Mouse (Mus musculus) heart, embryonic 13.5 days (tissue): ENCODE results near the gene Nipal1. TPM values are rescaled to one million over a fixed set of nuclear protein-coding genes. Genes with fewer than 3 reads are reported as not detected.

Experiments
- ATAC-seq: fragments of 200-750 bp; cut with Nextera tagmentation; 2 replicates; pipeline ENCODE4 v1.8.0; 2017; ENCODE audit warnings: moderate TSS enrichment; ENCODE audit not compliant: insufficient number of reproducible peaks, low FRiP score, low TSS enrichment; ENCODE audit errors: extremely low read depth
- H3K27ac ChIP-seq: fragments of 300-500 bp; sonication (generic); replicated peaks from 2 replicates; pipeline ENCODE4 v1.5.1; 2015; ENCODE audit warnings: moderate library complexity, mild to moderate bottlenecking, inconsistent platforms
- H3K27me3 ChIP-seq: fragments of 300-500 bp; sonication (generic); replicated peaks from 2 replicates; pipeline ENCODE4 v1.6.1; 2015; ENCODE audit warnings: mild to moderate bottlenecking, inconsistent platforms
- H3K36me3 ChIP-seq: fragments of 300-500 bp; sonication (generic); 2 replicates; pipeline ENCODE4 v1.6.1; 2015; ENCODE audit warnings: mild to moderate bottlenecking, inconsistent platforms
- H3K4me1 ChIP-seq: fragments of 300-500 bp; sonication (generic); 2 replicates; pipeline ENCODE4 v1.6.1; 2015; ENCODE audit warnings: inconsistent platforms
- H3K4me2 ChIP-seq: fragments of 300-500 bp; sonication (generic); 2 replicates; pipeline ENCODE4 v1.6.1; 2015; ENCODE audit warnings: inconsistent platforms, mild to moderate bottlenecking, moderate library complexity
- H3K4me3 ChIP-seq: fragments of 300-500 bp; sonication (generic); 2 replicates; pipeline ENCODE4 v1.5.1; 2015; ENCODE audit warnings: moderate library complexity, mild to moderate bottlenecking, inconsistent platforms
- H3K9ac ChIP-seq: fragments of 300-500 bp; sonication (generic); 2 replicates; pipeline ENCODE4 v1.6.1; 2015; ENCODE audit warnings: inconsistent platforms, mild to moderate bottlenecking, moderate library complexity
- H3K9me3 ChIP-seq: fragments of 300-500 bp; sonication (generic); 2 replicates; pipeline ENCODE4 v1.6.1; 2016; ENCODE audit warnings: inconsistent platforms
- WGBS: fragments of 180-500 bp; shearing (Covaris S2); methylation state at CpG from one replicate; pipeline ENCODE4 v1.1.7; 2015; ENCODE audit warnings: mixed read lengths; 5-methylcytosine and 5-hydroxymethylcytosine counted together
- polyA plus RNA-seq: library from polyadenylated mRNA; unstranded; fragments of >200 nt; fragmentation: Nextera tagmentation; extraction: Ambion mirVana; gene quantifications from 2 replicates; pipeline ENCODE4 v1.2.1, GENCODE M21; 2015

Gene Nipal1
- polyA plus RNA-seq, result 0.28 and 0.35 TPM in 2 replicates

DNA sequence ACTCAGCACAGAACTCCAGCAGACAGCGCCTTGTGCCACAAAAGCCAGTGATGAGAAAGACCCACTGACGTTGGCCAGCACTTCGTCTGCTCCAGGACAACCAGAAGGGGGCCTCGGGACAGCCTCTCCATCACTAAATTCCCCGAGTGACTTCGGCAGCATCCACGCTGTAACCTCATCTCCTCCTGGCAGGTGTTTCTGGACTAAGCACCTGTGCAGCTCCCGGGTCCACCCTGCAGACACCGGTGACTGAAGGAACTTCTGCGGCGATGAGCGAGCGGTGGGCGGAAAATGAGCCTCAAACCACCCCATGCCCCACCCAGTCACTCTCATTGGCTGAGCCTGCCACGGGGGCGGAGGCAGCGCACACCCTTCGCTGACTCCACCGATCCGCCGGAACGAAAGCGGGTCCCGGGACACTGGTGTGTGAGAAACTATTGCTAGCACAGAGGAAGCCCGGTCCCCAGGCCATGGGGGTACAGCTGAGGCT is at the start of gene Nipal1:
Gene Nipal1 (plus strand): TSS at position 378 of the 490 bp plus-strand sequence.
- H3K9me3 ChIP-seq, result no peaks in the 10 kb centered on the region
- H3K4me1 ChIP-seq, result peaks cover 12% of the 10 kb centered on the region
- ATAC-seq, result peak; percentile 76
- H3K27ac ChIP-seq, result no peak within 1 kb of the TSS
- H3K36me3 ChIP-seq, result no peaks in the 10 kb centered on the region
- H3K4me2 ChIP-seq, result peak within 1 kb of the TSS; percentile 94
- peak within 1 kb of the TSS; percentile 63 for H3K4me3 ChIP-seq
- WGBS, result under 1% methylated on average over 25 of the region's 25 CpGs
- peak within 1 kb of the TSS; percentile 75 for H3K9ac ChIP-seq
- H3K27me3 ChIP-seq, result peaks cover 46% of the 10 kb centered on the region

DNA sequence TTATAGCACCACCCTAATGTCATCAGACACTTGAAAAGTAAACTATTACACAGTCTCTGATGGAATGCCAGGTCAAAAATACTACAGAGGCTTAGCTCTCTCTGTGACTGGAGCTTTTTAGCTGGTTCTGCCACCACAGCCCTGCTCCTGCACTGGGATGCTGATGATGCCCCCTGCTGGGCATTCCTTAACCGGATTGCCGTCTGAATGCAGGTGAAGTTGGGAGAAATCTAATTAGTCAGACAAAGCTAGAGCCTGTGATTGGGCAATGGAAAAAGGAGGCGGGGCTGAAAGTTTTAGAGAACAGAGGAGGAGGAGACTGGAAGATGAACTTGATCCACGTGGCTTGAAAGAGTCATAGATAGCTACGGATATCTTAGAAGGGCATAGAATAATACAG is 46.6 kb upstream of the Nipal1 start:
- Histone ChIP-seq H3K36me3 (no peaks in the 10 kb centered on the region), H3K27ac (no peak overlapping the region), H3K4me3 (no peak overlapping the region), H3K9ac (no peak overlapping the region), H3K9me3 (no peaks in the 10 kb centered on the region), H3K27me3 (no peaks in the 10 kb centered on the region; the same call in 1 of the 2 replicates), H3K4me1 (no peaks in the 10 kb centered on the region), H3K4me2 (no peak overlapping the region)
- 14% methylated on average over 5 of the region's 5 CpGs for WGBS
- ATAC-seq, result no peak

DNA sequence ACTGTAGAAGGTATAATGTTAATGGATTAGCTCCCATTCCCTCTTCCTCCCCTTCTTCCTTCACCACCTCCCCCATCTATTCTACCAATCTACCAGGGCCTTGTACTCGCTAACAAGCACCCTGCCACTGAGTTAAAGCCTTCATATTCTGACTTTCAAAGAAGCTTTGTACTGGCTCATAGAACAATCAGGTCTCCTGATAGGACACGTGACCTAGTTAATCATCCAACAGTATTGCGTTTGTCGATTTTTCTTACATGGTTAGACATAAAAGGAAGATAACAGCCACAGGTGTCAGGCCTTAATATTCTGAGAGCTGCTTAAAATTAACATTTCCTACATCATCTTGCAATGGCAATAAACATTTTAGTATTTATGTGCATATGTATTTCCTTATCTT is 44.5 kb upstream of the Nipal1 start:
- WGBS, result 83% methylated on average over 4 of the region's 4 CpGs
- Histone ChIP-seq H3K4me3 (no peak overlapping the region), H3K4me2 (no peak overlapping the region), H3K27ac (no peak overlapping the region), H3K9me3 (no peaks in the 10 kb centered on the region), H3K9ac (no peak overlapping the region), H3K36me3 (no peaks in the 10 kb centered on the region), H3K27me3 (no peaks in the 10 kb centered on the region; the same call in 1 of the 2 replicates), H3K4me1 (peaks cover 6% of the 10 kb centered on the region; the same call in 1 of the 2 replicates)
- no peak for ATAC-seq

DNA sequence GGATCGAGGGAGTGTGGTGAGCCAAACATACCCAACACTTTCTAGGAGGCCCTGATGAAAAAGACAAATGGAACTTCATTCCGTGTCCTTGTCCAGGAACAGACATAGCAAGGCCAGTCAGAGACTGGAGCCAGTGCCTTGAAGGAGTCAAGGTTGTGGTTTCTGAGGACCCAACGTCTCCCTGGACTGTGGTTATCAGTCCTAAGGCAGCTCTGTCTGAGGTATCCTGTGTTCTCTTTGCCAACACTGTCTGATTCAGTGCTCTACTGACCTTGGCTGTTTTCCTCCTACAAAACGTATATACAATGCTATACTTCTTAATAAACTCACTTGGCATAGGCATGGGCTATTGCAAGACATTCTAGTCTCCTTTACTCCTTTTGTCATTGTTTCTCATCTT is 30.2 kb upstream of the Nipal1 start:
- 71% methylated on average over 4 of the region's 4 CpGs for WGBS

DNA sequence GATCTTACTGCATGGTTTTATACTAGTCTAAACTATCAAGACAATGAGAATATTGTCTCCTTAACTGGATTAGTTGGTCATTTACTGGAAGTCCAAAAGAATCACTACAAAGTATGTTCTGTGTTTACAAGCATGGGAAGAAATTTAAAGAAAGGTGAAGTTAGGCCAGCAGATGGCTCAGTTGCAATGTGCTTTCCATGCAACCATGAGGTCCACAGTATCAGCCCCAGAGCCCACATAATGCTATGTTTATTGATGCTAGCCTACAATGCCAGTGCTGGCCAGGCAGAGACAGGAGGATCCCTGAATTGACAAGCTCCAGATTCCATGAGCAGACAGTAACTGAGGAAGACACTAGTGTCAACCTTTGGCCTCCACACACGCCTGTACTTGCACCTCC is 26.6 kb upstream of the Nipal1 start:
- Histone ChIP-seq H3K27ac (no peak overlapping the region), H3K4me2 (no peak overlapping the region), H3K9ac (no peak overlapping the region), H3K4me1 (no peaks in the 10 kb centered on the region), H3K4me3 (no peak overlapping the region), H3K9me3 (no peaks in the 10 kb centered on the region), H3K36me3 (no peaks in the 10 kb centered on the region), H3K27me3 (no peaks in the 10 kb centered on the region)
- no peak for ATAC-seq
- WGBS, result 68% methylated on average over 1 of the region's 1 CpGs

More for the DNA sequence above, 30.2 kb upstream of the Nipal1 start:
- Histone ChIP-seq H3K36me3 (no peaks in the 10 kb centered on the region), H3K9ac (no peak overlapping the region), H3K4me2 (no peak overlapping the region), H3K4me1 (no peaks in the 10 kb centered on the region), H3K27me3 (no peaks in the 10 kb centered on the region), H3K27ac (no peak overlapping the region), H3K9me3 (no peaks in the 10 kb centered on the region), H3K4me3 (no peak overlapping the region)
- ATAC-seq, result no peak

DNA sequence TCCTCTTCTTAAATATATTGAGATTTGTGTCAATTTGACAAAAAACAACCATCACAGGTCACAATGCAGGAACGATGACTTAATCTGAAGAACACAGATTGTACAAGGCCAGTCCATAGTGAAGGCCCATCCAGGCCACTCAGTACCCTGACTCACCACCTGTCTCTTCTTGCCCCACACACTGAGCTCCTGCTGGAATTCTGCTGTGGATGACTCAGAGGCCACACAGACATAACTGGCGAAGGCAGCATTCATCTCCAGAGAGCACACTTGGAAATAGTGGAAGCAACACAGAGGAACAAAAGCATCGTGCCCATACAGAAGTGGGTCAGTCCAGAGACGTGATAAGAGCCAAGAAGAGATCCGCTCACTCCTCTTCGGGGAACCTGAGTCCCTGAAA is 17.6 kb upstream of the Nipal1 start:
- H3K27me3 ChIP-seq, result no peaks in the 10 kb centered on the region
- H3K9me3 ChIP-seq, result no peaks in the 10 kb centered on the region
- no peak overlapping the region for H3K9ac ChIP-seq
- no peaks in the 10 kb centered on the region for H3K36me3 ChIP-seq
- no peak overlapping the region for H3K4me2 ChIP-seq
- WGBS, result 68% methylated on average over 6 of the region's 6 CpGs
- H3K4me3 ChIP-seq, result no peak overlapping the region
- no peak for ATAC-seq
- H3K4me1 ChIP-seq, result no peaks in the 10 kb centered on the region
- H3K27ac ChIP-seq, result no peak overlapping the region

DNA sequence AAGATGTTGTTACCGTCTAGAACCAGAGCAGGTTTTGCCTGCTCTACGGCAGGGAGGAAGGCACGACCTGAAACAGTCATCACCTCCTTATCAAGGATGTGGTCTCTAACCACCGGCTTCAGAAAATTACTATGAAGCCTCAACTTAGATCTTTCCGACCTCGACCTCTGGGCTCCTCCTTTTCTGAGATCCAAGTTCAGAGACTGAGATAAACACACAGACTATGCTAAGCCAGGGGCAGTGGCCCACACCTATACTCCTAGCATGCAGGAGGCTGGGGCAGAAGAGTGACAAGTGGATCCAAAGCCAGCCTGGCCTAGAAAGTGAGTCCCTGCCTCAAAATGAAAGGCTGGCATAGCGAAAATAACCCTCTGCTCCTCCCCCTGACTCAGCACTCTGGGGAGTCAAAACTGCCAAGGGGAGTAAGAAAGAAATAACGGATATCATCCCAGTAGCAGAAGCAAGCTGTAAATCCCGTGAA is 12.8 kb upstream of the Nipal1 start:
- WGBS, result 64% methylated on average over 9 of the region's 9 CpGs
- no peak overlapping the region for H3K27ac ChIP-seq
- H3K9me3 ChIP-seq, result no peaks in the 10 kb centered on the region
- no peak for ATAC-seq
- H3K4me3 ChIP-seq, result no peak overlapping the region
- H3K4me1 ChIP-seq, result no peaks in the 10 kb centered on the region
- H3K4me2 ChIP-seq, result no peak overlapping the region
- no peaks in the 10 kb centered on the region for H3K36me3 ChIP-seq
- no peaks in the 10 kb centered on the region for H3K27me3 ChIP-seq
- no peak overlapping the region for H3K9ac ChIP-seq

DNA sequence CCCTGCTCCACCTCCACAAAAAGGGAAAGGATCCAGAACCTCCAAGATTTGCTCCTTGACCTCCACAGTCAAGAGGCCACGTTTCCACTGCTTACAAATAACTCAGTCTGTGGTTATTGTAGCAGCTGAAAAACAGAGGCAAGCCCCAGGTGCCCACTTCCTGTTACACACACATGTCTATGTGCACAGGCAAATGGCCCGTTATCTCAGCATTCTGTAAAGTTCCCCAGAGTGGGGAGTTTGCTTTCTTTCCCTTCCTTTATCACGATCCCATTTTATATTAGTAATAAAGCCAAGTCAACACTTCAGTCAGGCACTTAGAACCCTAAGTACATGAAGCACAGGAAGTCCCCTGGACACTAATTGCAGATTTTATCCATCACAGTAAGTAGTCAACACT is 11.5 kb upstream of the Nipal1 start:
- WGBS, result 42% methylated on average over 3 of the region's 3 CpGs

DNA sequence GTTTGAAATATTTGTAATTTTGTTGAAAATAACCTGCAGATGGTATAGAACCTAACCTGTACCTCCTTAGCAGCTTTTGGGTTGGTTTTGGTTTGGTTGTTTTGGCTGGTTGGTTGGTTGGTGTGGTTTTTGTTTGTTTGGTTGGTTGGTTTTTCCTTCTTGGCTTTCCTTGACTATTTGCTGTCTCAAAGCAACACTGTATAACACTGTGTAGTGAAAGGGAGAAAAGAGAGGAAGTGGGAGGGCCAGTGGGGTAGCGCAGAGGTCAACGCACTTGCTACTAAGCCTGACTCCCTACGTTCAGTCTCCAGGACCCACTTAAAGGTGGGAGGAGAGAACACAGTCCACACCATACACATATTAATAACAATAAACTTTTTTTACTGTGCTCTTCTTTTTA is 11.0 kb upstream of the Nipal1 start:
- no peaks in the 10 kb centered on the region for H3K36me3 ChIP-seq

More for the DNA sequence above, 11.5 kb upstream of the Nipal1 start:
- no peaks in the 10 kb centered on the region for H3K27me3 ChIP-seq
- no peak for ATAC-seq
- H3K36me3 ChIP-seq, result no peaks in the 10 kb centered on the region
- H3K4me3 ChIP-seq, result no peak overlapping the region
- no peaks in the 10 kb centered on the region for H3K9me3 ChIP-seq
- H3K9ac ChIP-seq, result no peak overlapping the region
- no peaks in the 10 kb centered on the region for H3K4me1 ChIP-seq
- H3K4me2 ChIP-seq, result no peak overlapping the region
- no peak overlapping the region for H3K27ac ChIP-seq

DNA sequence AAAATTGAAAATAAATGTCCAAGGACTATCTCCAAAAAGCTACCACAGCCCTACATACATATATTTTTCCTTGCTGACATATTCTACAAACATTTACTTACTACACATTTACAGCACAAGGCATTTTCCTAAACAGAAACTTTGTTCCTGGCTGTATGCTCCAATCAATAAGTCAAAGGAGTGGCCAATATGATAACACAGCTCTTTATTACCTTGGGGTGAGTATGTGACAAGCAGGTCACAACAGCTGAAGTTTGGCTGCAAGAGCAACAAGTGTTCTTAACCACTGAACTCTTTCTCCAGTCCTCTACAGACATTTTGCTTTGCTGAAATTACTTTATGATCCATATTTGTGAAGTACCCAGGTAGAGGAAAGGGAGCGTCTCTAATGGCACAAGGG is 7.5 kb upstream of the Nipal1 start:
- no peak for ATAC-seq
- H3K4me2 ChIP-seq, result no peak overlapping the region
- 88% methylated on average over 1 of the region's 1 CpGs for WGBS
- H3K36me3 ChIP-seq, result no peaks in the 10 kb centered on the region
- H3K4me3 ChIP-seq, result no peak overlapping the region
- peaks cover 12% of the 10 kb centered on the region for H3K27me3 ChIP-seq
- H3K27ac ChIP-seq, result no peak overlapping the region
- no peaks in the 10 kb centered on the region for H3K9me3 ChIP-seq
- no peaks in the 10 kb centered on the region for H3K4me1 ChIP-seq
- H3K9ac ChIP-seq, result no peak overlapping the region

More for the DNA sequence above, 11.0 kb upstream of the Nipal1 start:
- no peaks in the 10 kb centered on the region for H3K4me1 ChIP-seq
- no peak for ATAC-seq
- WGBS, result 82% methylated on average over 3 of the region's 3 CpGs
- H3K9me3 ChIP-seq, result no peaks in the 10 kb centered on the region
- H3K27me3 ChIP-seq, result no peaks in the 10 kb centered on the region
- H3K4me3 ChIP-seq, result no peak overlapping the region
- H3K4me2 ChIP-seq, result no peak overlapping the region
- no peak overlapping the region for H3K27ac ChIP-seq
- no peak overlapping the region for H3K9ac ChIP-seq

DNA sequence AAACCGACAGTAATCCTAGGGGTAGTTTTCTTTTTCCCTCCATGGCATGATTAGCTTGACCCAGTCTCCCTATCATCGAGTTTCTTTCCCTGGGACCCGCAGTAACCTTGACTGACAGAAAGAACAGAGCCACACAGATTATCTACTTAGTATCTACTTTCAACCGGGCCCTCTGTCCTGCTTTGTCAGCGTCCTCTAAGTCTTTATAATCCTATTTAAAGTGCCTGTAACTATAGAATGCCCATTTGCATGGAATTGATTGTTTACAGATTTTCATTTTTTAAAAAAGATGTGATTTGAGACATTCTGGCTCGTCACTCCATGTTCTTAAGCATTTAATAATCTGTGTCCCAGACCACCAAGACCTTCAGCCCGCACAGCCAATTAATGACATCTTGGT is 3.9 kb upstream of the Nipal1 start:
- Histone ChIP-seq H3K4me1 (peaks cover 12% of the 10 kb centered on the region), H3K27ac (no peak overlapping the region), H3K27me3 (peaks cover 37% of the 10 kb centered on the region), H3K36me3 (no peaks in the 10 kb centered on the region), H3K9me3 (no peaks in the 10 kb centered on the region), H3K9ac (no peak overlapping the region), H3K4me2 (no peak overlapping the region), H3K4me3 (no peak overlapping the region)
- ATAC-seq, result no peak
- WGBS, result 55% methylated on average over 7 of the region's 7 CpGs

DNA sequence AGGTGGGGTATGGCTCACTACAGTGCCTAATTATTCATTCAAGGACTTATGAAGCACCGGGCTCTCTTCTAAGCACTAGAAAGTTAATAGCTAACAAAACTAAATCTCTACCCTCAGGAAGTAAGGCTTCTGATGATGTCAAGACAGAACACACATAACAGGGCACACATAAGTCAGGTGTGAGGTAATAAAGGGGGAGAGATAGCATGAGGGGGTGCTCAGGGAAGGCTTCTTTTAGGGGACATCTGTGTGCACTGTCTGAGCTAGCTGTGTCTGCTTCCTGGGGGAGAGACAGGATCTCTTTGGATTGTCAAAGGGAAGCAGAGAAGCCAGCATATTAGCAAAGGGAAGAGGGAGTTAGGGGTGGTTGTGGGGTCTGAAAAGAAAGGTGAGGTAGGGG is 3.4 kb upstream of the Nipal1 start, which contains the start of gene Cnga1:
Gene Cnga1 (minus strand): TSS at position 101 of the 400 bp plus-strand sequence.
- no peak for ATAC-seq
- Histone ChIP-seq H3K9me3 (no peaks in the 10 kb centered on the region), H3K36me3 (no peaks in the 10 kb centered on the region), H3K4me3 (no peak within 1 kb of the TSS), H3K27ac (no peak within 1 kb of the TSS), H3K9ac (no peak within 1 kb of the TSS), H3K4me1 (peaks cover 12% of the 10 kb centered on the region), H3K4me2 (no peak within 1 kb of the TSS), H3K27me3 (peaks cover 42% of the 10 kb centered on the region)
- WGBS, result 84% methylated on average over 1 of the region's 1 CpGs
